25 mouse cellular contexts compared by ENCODE assay signal in the genomic region with DNA sequence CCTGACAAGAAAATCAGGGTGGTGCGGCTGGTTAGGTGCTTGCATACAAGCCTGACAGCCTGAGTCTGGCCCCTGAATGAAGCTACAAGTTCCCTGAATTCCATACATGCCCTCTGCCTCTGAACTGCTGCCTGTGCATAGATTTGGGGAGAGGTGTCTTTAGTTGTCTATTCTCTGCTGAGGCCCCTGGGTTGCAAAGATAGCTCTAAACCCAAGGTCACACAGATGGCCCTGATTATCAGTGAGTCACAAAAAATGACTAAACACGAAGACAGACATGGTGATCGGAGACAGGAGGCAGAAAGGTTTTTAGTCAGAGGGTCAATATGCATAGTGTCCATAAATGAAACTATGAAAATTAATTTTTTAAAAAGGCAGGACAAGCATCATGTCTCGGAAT. TPM values are rescaled to one million over a fixed set of nuclear protein-coding genes. Genes with fewer than 3 reads are reported as not detected.
DNase-seq lines count a peak whose midpoint lies in the region; ATAC-seq and TF ChIP-seq lines count a peak whose summit lies in the region.
"Had no signal": no experiment of that assay in that cellular context is flagged by ENCODE, and none has a peak within 500 bp of the region (broad histone marks: within the 10 kb centered on the region; RNA-seq: fewer than 3 reads in every experiment).

No protein-coding gene starts in this region.

- 90% methylated on average over 4 of the region's 4 CpGs for WGBS in intestine, postnatal 0 days

- H3K27me3 ChIP-seq in intestine, postnatal 0 days (replicated peaks; ENCODE audit: control insufficient read depth, insufficient read depth, low read length) = no peaks in the 10 kb centered on the region
- H3K27me3 ChIP-seq: forebrain, embryonic 13.5 days; limb, embryonic 15.5 days; liver, embryonic 15.5 days; midbrain, embryonic 12.5 days; neural tube, embryonic 13.5 days; stomach, embryonic 15.5 days had no signal

- no peak for ATAC-seq in intestine, postnatal 0 days
- ATAC-seq: activated CD4-positive, CD25-positive, alpha-beta regulatory T cell, adult 4 months; forebrain, embryonic 13.5 days; hindbrain, embryonic 16.5 days had no signal

- TF ChIP-seq CTCF in embryonic fibroblast, embryonic 13.5 days (IDR thresholded peaks at IDR 0.05; ENCODE audit: borderline replicate concordance, insufficient read depth, low read length) = no peak
- TF ChIP-seq CTCF in left cerebral cortex, adult 2 months (IDR thresholded peaks at IDR 0.05) = no peak
- TF ChIP-seq CTCF in intestine, postnatal 0 days (IDR thresholded peaks at IDR 0.05; ENCODE audit: low read depth) = no peak

- H3K9ac ChIP-seq in intestine, postnatal 0 days (ENCODE audit: low read depth, low read length) = no peak overlapping the region
- H3K9ac ChIP-seq: forebrain, embryonic 13.5 days; limb, embryonic 15.5 days; liver, embryonic 15.5 days; lung, embryonic 14.5 days; midbrain, embryonic 12.5 days; neural tube, embryonic 13.5 days; stomach, embryonic 15.5 days had no signal

- peak; percentile 40 for DNase-seq in adrenal gland, adult 8-10 months
- DNase-seq in adrenal gland, postnatal 25 days = no peak
- DNase-seq in 3T3-L1 (ENCODE audit: low read depth, low spot score) = peak; percentile 25
- peak; percentile 25 for DNase-seq in adrenal gland, postnatal 10 days
- DNase-seq in left cerebral cortex, adult 2 months (ENCODE audit: extremely low spot score in 1 of 2, low spot score in 2 of 2) = no peak
- DNase-seq: B cell, adult 2 months; cerebellum, adult 2 months; cerebellum, postnatal 14 days; gastrocnemius, postnatal 14 days; heart, postnatal 14 days; kidney, adult 2 months; kidney, postnatal 4 days; lung, embryonic 14.5 days; lung, postnatal 14 days had no signal

- no peaks in the 10 kb centered on the region for H3K4me1 ChIP-seq in embryonic fibroblast, embryonic 13.5 days (ENCODE audit: control insufficient read depth, insufficient read depth, low read length)
- no peaks in the 10 kb centered on the region for H3K4me1 ChIP-seq in intestine, postnatal 0 days (replicated peaks; ENCODE audit: control insufficient read depth, insufficient read depth, low read length)
- H3K4me1 ChIP-seq: forebrain, embryonic 13.5 days; limb, embryonic 10.5 days; limb, embryonic 15.5 days; midbrain, embryonic 12.5 days; neural tube, embryonic 13.5 days; stomach, embryonic 15.5 days had no signal

- peak overlapping the region; percentile 55; the same call in 1 of the 2 replicates for H3K27ac ChIP-seq in embryonic fibroblast, embryonic 13.5 days (ENCODE audit: insufficient read depth, low read length)
- H3K27ac ChIP-seq in left cerebral cortex, adult 2 months = no peak overlapping the region
- no peak overlapping the region for H3K27ac ChIP-seq in intestine, postnatal 0 days (ENCODE audit: low read depth, low read length)
- H3K27ac ChIP-seq: forebrain, embryonic 13.5 days; limb, embryonic 10.5 days; limb, embryonic 15.5 days; liver, embryonic 15.5 days; midbrain, embryonic 12.5 days; neural tube, embryonic 13.5 days; stomach, embryonic 15.5 days had no signal

- no peaks in the 10 kb centered on the region for H3K9me3 ChIP-seq in intestine, postnatal 0 days (ENCODE audit: control insufficient read depth)
- H3K9me3 ChIP-seq: forebrain, embryonic 13.5 days; limb, embryonic 10.5 days; limb, embryonic 15.5 days; liver, embryonic 15.5 days; midbrain, embryonic 12.5 days; neural tube, embryonic 13.5 days; stomach, embryonic 15.5 days had no signal

- peaks cover 72% of the 10 kb centered on the region for H3K36me3 ChIP-seq in intestine, postnatal 0 days (ENCODE audit: control insufficient read depth, insufficient read depth)

- no peak overlapping the region for H3K4me3 ChIP-seq in embryonic fibroblast, embryonic 13.5 days (ENCODE audit: insufficient read depth, low read length)
- H3K4me3 ChIP-seq in left cerebral cortex, adult 2 months = no peak overlapping the region
- no peak overlapping the region for H3K4me3 ChIP-seq in intestine, postnatal 0 days (ENCODE audit: low read depth, low read length)
- H3K4me3 ChIP-seq: forebrain, embryonic 13.5 days; limb, embryonic 10.5 days; limb, embryonic 15.5 days; liver, embryonic 15.5 days; midbrain, embryonic 12.5 days; neural tube, embryonic 13.5 days; stomach, embryonic 15.5 days had no signal

- intact Hi-C loops in left cerebral cortex, adult 2 months (cut with DNase I) = no loop called here

- no peak overlapping the region for H3K4me2 ChIP-seq in intestine, postnatal 0 days (replicated peaks; ENCODE audit: low read depth)
- H3K4me2 ChIP-seq: forebrain, embryonic 13.5 days; limb, embryonic 15.5 days; liver, embryonic 15.5 days; lung, embryonic 14.5 days; midbrain, embryonic 12.5 days; neural tube, embryonic 13.5 days; stomach, embryonic 15.5 days had no signal

- no peak for TF ChIP-seq POLR2A in embryonic fibroblast, embryonic 13.5 days (IDR thresholded peaks at IDR 0.05; ENCODE audit: low read depth, low read length)

RNA-seq across cellular contexts. Expression of gene Grik4, which starts 49.4 kb away (rescaled TPM):
- 1 to 10 TPM; 2.1 to 3.1 (median 2.4) TPM for total RNA-seq in adrenal gland, adult 8-10 months (2022)
- total RNA-seq in adrenal gland, postnatal 25 days (2021) = 2.0 and 2.1 TPM in 2 replicates
- total RNA-seq in adrenal gland, postnatal 10 days (2021) = 1 to 10 TPM; 1.2 to 1.5 TPM
- polyA plus RNA-seq in embryonic fibroblast, embryonic 13.5 days (2011; ENCODE audit: insufficient read length, low read depth, missing spikeins) = 0.26 and 0.37 TPM in 2 replicates
- total RNA-seq in left cerebral cortex, adult 2 months (2021) = 10 to 100 TPM; 17.7 to 18.3 TPM
- polyA plus RNA-seq in intestine, postnatal 0 days (2015; fragmentation: Nextera tagmentation; extraction: Ambion mirVana) = 0.63 and 0.68 TPM in 2 replicates
- total RNA-seq: heart, postnatal 14 days had no signal

Comparison
In these comparisons a context has a peak if more than half of its experiments do, and no peak if none do; other contexts are left out.
1. DNase-seq: peak in adrenal gland, adult 8-10 months (single experiment), 3T3-L1 (single experiment) and adrenal gland, postnatal 10 days (single experiment); none in adrenal gland, postnatal 25 days (single experiment) and left cerebral cortex, adult 2 months (0 of 2).